Mouse (Mus musculus) kidney, embryonic 14.5 days (tissue): Measurements from ENCODE around the gene Itga7. TPM values are rescaled to one million over a fixed set of nuclear protein-coding genes. Genes with fewer than 3 reads are reported as not detected.

Source experiments
- polyA plus RNA-seq: library from polyadenylated mRNA; unstranded; fragments of >200 nt; fragmentation: Nextera tagmentation; extraction: Ambion mirVana; gene quantifications from 2 replicates; pipeline ENCODE4 v1.2.1, GENCODE M21; 2014

The Itga7 gene
- polyA plus RNA-seq, 1 experiment from 2014 or later: 1.3 TPM

Other genes with a start within 250 kb of the Itga7 start
- gene Rab5b, start 237.6 kb upstream of the Itga7 start, polyA plus RNA-seq: 34.9 and 54.6 TPM in 2 replicates
- gene Pmel, start 229.6 kb upstream of the Itga7 start, polyA plus RNA-seq: 1.0 and 2.6 TPM in 2 replicates
- 98.1 and 103 TPM in 2 replicates for gene Cdk2, start 228.8 kb upstream of the Itga7 start, polyA plus RNA-seq
- gene Dgka, start 189.0 kb upstream of the Itga7 start, polyA plus RNA-seq: 4.1 and 4.7 TPM in 2 replicates
- gene Pym1, start 185.9 kb upstream of the Itga7 start, polyA plus RNA-seq: 41.3 and 55.4 TPM in 2 replicates
- 0.24 and 0.60 TPM in 2 replicates for gene Mmp19, start 142.9 kb upstream of the Itga7 start, polyA plus RNA-seq
- 25.8 and 36.9 TPM in 2 replicates for gene Dnajc14, start 129.8 kb upstream of the Itga7 start, polyA plus RNA-seq
- 14.6 and 15.9 TPM in 2 replicates for gene Tmem198b, start 129.4 kb upstream of the Itga7 start, polyA plus RNA-seq
- 219 and 284 TPM in 2 replicates for gene Sarnp, start 116.5 kb upstream of the Itga7 start, polyA plus RNA-seq
- gene Ormdl2, start 112.2 kb upstream of the Itga7 start, polyA plus RNA-seq: 86.6 and 106 TPM in 2 replicates
- gene Gdf11, start 42.1 kb upstream of the Itga7 start, polyA plus RNA-seq: 7.2 and 8.7 TPM in 2 replicates
- gene Cd63, start 32.8 kb upstream of the Itga7 start, polyA plus RNA-seq: 479 and 521 TPM in 2 replicates
- gene Rdh5, start 10.9 kb upstream of the Itga7 start, polyA plus RNA-seq: 14.5 and 15.7 TPM in 2 replicates
- gene Bloc1s1, start 9.8 kb upstream of the Itga7 start, polyA plus RNA-seq: 219 and 258 TPM in 2 replicates
- 0.21 and 1.4 TPM in 2 replicates for gene Mettl7b, start 27.2 kb downstream of the Itga7 start, polyA plus RNA-seq
- gene Olfr9, start 55.6 kb downstream of the Itga7 start, polyA plus RNA-seq: not detected in 2 replicates
- gene Olfr763, start 77.0 kb downstream of the Itga7 start, polyA plus RNA-seq: not detected in 2 replicates
- gene Olfr764-ps1, start 106.1 kb downstream of the Itga7 start, polyA plus RNA-seq: not detected in 2 replicates
- not detected in 2 replicates for gene Olfr765, start 116.2 kb downstream of the Itga7 start, polyA plus RNA-seq
- not detected in 2 replicates for gene Olfr766-ps1, start 135.2 kb downstream of the Itga7 start, polyA plus RNA-seq
- not detected in 2 replicates for gene Olfr767, start 149.1 kb downstream of the Itga7 start, polyA plus RNA-seq
- gene Olfr768, start 165.6 kb downstream of the Itga7 start, polyA plus RNA-seq: not detected in 2 replicates
- not detected in 2 replicates for gene Olfr769, start 184.0 kb downstream of the Itga7 start, polyA plus RNA-seq
- gene Olfr770, start 205.2 kb downstream of the Itga7 start, polyA plus RNA-seq: not detected in 2 replicates
- not detected in 2 replicates for gene Olfr771, start 230.9 kb downstream of the Itga7 start, polyA plus RNA-seq
- gene Olfr772, start 244.1 kb downstream of the Itga7 start, polyA plus RNA-seq: not detected in 2 replicates